Mouse (Mus musculus): ENCODE measurements around the gene Usp7. TPM values are rescaled to one million over a fixed set of nuclear protein-coding genes. Genes with fewer than 3 reads are reported as not detected.
A peak's percentile ranks its signal among the peaks of the same experiment; 100 is the strongest.

Gene Usp7
- polyA plus RNA-seq, 1 experiment from 2014 or later: 22.4 TPM

- no peaks in the 10 kb centered on the region for H3K27me3 ChIP-seq (ENCODE audit: control insufficient read depth, insufficient read depth, low read depth, low read length)
- H3K36me3 ChIP-seq (ENCODE audit: control insufficient read depth, insufficient read depth): peaks cover 27% of the 10 kb centered on the region
- no peak overlapping the region for H3K4me2 ChIP-seq (ENCODE audit: low read depth, low read length)
- 66% methylated on average over 4 of the region's 4 CpGs for whole genome bisulfite sequencing (ENCODE audit: insufficient replicate concordance)
- peak overlapping the region; percentile 96; the same call in 1 of the 2 replicates for H3K27ac ChIP-seq (ENCODE audit: low read length)
- H3K9ac ChIP-seq (ENCODE audit: low read depth, low read length): peak overlapping the region; percentile 40
- peaks cover 55% of the 10 kb centered on the region for H3K4me1 ChIP-seq (ENCODE audit: control insufficient read depth, low read depth, low read length)
- no peak overlapping the region for H3K4me3 ChIP-seq (ENCODE audit: low read depth, low read length)
- no peaks in the 10 kb centered on the region for H3K9me3 ChIP-seq (replicated peaks; ENCODE audit: control insufficient read depth, low read length)
- ATAC-seq (ENCODE audit: low read depth): no peak
Observed at GRCm38 (mm10) chr16:8685087-8685486, 107.0 kb downstream of the Usp7 start.

DNA sequence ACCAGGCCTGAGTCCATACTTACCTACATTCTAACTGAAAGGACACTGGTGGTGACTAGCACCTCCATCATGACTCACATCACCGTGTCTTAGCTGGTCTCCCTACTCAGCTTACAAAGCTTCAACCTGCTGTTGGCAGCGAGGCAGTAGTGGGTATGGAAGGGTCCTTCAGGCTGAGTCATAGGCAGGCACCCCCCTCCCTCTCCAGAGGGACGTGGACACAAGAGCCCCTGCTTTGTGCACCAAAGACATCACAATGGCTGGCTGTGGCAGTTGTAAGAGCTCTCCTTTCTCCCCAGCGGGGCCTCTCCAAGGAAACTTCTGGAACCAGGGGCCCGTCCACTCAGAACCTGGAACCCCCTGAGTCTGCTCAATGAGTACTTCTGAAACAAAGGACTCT is 111.6 kb downstream of the Usp7 start, which contains the start of gene Gm5767:
Gene Gm5767 (plus strand): TSS at position 301 of the 400 bp plus-strand sequence.
- peaks cover 6% of the 10 kb centered on the region; the same call in 1 of the 2 replicates for H3K36me3 ChIP-seq (ENCODE audit: control insufficient read depth, insufficient read depth)
- no peak within 1 kb of the TSS for H3K9ac ChIP-seq (ENCODE audit: low read depth, low read length)
- no peak within 1 kb of the TSS for H3K4me2 ChIP-seq (ENCODE audit: low read depth, low read length)
- no peak for ATAC-seq (ENCODE audit: low read depth)
- peaks cover 58% of the 10 kb centered on the region for H3K4me1 ChIP-seq (ENCODE audit: control insufficient read depth, low read depth, low read length)
- H3K27me3 ChIP-seq (ENCODE audit: control insufficient read depth, insufficient read depth, low read depth, low read length): no peaks in the 10 kb centered on the region
- H3K4me3 ChIP-seq (ENCODE audit: low read depth, low read length): no peak within 1 kb of the TSS
- H3K27ac ChIP-seq (ENCODE audit: low read length): peak within 1 kb of the TSS; percentile 46
- WGBS (ENCODE audit: insufficient replicate concordance): 78% methylated on average over 5 of the region's 5 CpGs
- H3K9me3 ChIP-seq (replicated peaks; ENCODE audit: control insufficient read depth, low read length): no peaks in the 10 kb centered on the region

GRCm38 (mm10) chr16:8679780-8680179 is 112.3 kb downstream of the Usp7 start:
- H3K4me2 ChIP-seq (ENCODE audit: low read depth, low read length): no peak overlapping the region
- WGBS (ENCODE audit: insufficient replicate concordance): 65% methylated on average over 3 of the region's 3 CpGs
- peak overlapping the region; percentile 46 for H3K27ac ChIP-seq (ENCODE audit: low read length)
- no peak overlapping the region for H3K4me3 ChIP-seq (ENCODE audit: low read depth, low read length)
- no peaks in the 10 kb centered on the region for H3K9me3 ChIP-seq (replicated peaks; ENCODE audit: control insufficient read depth, low read length)
- H3K9ac ChIP-seq (ENCODE audit: low read depth, low read length): no peak overlapping the region
- no peaks in the 10 kb centered on the region for H3K27me3 ChIP-seq (ENCODE audit: control insufficient read depth, insufficient read depth, low read depth, low read length)
- peaks cover 58% of the 10 kb centered on the region for H3K4me1 ChIP-seq (ENCODE audit: control insufficient read depth, low read depth, low read length)
- ATAC-seq (ENCODE audit: low read depth): no peak
- peaks cover 2% of the 10 kb centered on the region; the same call in 1 of the 2 replicates for H3K36me3 ChIP-seq (ENCODE audit: control insufficient read depth, insufficient read depth)

DNA sequence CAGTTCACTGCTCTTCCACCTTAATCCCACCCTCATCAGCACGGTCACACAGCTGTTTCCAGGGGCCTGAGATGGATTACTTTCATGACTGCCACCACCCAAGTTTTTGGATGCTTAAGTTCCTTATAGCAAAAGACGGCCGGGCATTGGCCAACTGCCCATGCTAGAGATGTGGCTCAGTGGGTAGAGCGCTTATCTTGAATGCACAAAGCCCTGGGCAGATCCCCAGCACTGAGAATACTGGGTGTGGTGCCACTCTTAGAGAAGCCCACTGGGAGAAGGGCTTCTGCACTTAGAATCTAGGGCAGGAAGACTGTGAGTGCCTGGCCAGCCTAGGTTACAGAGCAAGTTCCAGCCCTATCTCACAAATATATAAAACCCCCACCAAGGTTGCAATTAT is 113.4 kb downstream of the Usp7 start:
- H3K27ac ChIP-seq (ENCODE audit: low read length): peak overlapping the region; percentile 85
- H3K36me3 ChIP-seq (ENCODE audit: control insufficient read depth, insufficient read depth): no peaks in the 10 kb centered on the region; the same call in 1 of the 2 replicates
- 33% methylated on average over 4 of the region's 4 CpGs for WGBS (ENCODE audit: insufficient replicate concordance)
- H3K9ac ChIP-seq (ENCODE audit: low read depth, low read length): peak overlapping the region; percentile 46
- peak overlapping the region; percentile 34 for H3K4me2 ChIP-seq (ENCODE audit: low read depth, low read length)
- ATAC-seq (ENCODE audit: low read depth): peak; percentile 48
- no peaks in the 10 kb centered on the region for H3K27me3 ChIP-seq (ENCODE audit: control insufficient read depth, insufficient read depth, low read depth, low read length)
- no peak overlapping the region for H3K4me3 ChIP-seq (ENCODE audit: low read depth, low read length)
- no peaks in the 10 kb centered on the region for H3K9me3 ChIP-seq (replicated peaks; ENCODE audit: control insufficient read depth, low read length)
- H3K4me1 ChIP-seq (ENCODE audit: control insufficient read depth, low read depth, low read length): peaks cover 63% of the 10 kb centered on the region

DNA sequence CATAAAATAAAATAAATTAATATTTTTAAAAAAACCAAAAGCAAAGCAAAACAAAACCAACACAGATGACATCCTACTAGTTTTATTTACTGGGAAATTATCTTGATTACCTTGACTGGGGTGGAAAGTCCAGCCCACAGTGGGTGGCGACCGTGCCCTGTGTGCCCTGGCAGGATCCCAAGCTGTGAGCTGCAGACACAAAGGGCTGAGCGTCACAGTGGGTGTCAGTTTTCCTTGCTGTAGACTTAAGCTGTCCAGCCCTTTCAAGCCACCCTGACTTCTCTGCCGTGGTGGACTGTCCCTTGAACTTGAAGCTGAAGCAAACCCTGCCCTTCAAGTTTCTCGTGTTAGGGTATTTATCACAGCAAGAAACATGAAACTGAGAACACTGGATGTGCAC is 114.1 kb downstream of the Usp7 start:
- Histone ChIP-seq H3K4me3 (ENCODE audit: low read depth, low read length) (no peak overlapping the region), H3K9ac (ENCODE audit: low read depth, low read length) (peak overlapping the region; percentile 46), H3K9me3 (replicated peaks; ENCODE audit: control insufficient read depth, low read length) (no peaks in the 10 kb centered on the region), H3K4me1 (ENCODE audit: control insufficient read depth, low read depth, low read length) (peaks cover 70% of the 10 kb centered on the region), H3K36me3 (ENCODE audit: control insufficient read depth, insufficient read depth) (no peaks in the 10 kb centered on the region), H3K27ac (ENCODE audit: low read length) (peak overlapping the region; percentile 85), H3K27me3 (ENCODE audit: control insufficient read depth, insufficient read depth, low read depth, low read length) (no peaks in the 10 kb centered on the region), H3K4me2 (ENCODE audit: low read depth, low read length) (peak overlapping the region; percentile 34)
- 44% methylated on average over 5 of the region's 5 CpGs for WGBS (ENCODE audit: insufficient replicate concordance)
- peak; percentile 33 for ATAC-seq (ENCODE audit: low read depth)

GRCm38 (mm10) chr16:8676800-8677199 is 115.3 kb downstream of the Usp7 start:
- Histone ChIP-seq H3K27me3 (ENCODE audit: control insufficient read depth, insufficient read depth, low read depth, low read length) (no peaks in the 10 kb centered on the region), H3K27ac (ENCODE audit: low read length) (peak overlapping the region; percentile 98), H3K4me3 (ENCODE audit: low read depth, low read length) (no peak overlapping the region), H3K36me3 (ENCODE audit: control insufficient read depth, insufficient read depth) (no peaks in the 10 kb centered on the region), H3K4me2 (ENCODE audit: low read depth, low read length) (peak overlapping the region; percentile 72), H3K9me3 (replicated peaks; ENCODE audit: control insufficient read depth, low read length) (no peaks in the 10 kb centered on the region), H3K4me1 (ENCODE audit: control insufficient read depth, low read depth, low read length) (peaks cover 76% of the 10 kb centered on the region), H3K9ac (ENCODE audit: low read depth, low read length) (peak overlapping the region; percentile 58)
- WGBS (ENCODE audit: insufficient replicate concordance): 50% methylated on average over 4 of the region's 4 CpGs
- ATAC-seq (ENCODE audit: low read depth): peak; percentile 9; the same call in 1 of the 2 replicates

GRCm38 (mm10) chr16:8676228-8676627 is 115.9 kb downstream of the Usp7 start:
- Histone ChIP-seq H3K4me1 (ENCODE audit: control insufficient read depth, low read depth, low read length) (peaks cover 76% of the 10 kb centered on the region), H3K4me2 (ENCODE audit: low read depth, low read length) (peak overlapping the region; percentile 72), H3K9me3 (replicated peaks; ENCODE audit: control insufficient read depth, low read length) (no peaks in the 10 kb centered on the region), H3K9ac (ENCODE audit: low read depth, low read length) (peak overlapping the region; percentile 58), H3K27ac (ENCODE audit: low read length) (peak overlapping the region; percentile 98), H3K36me3 (ENCODE audit: control insufficient read depth, insufficient read depth) (no peaks in the 10 kb centered on the region), H3K27me3 (ENCODE audit: control insufficient read depth, insufficient read depth, low read depth, low read length) (no peaks in the 10 kb centered on the region), H3K4me3 (ENCODE audit: low read depth, low read length) (peak overlapping the region; percentile 41)
- peak; percentile 59 for ATAC-seq (ENCODE audit: low read depth)
- 23% methylated on average over 2 of the region's 2 CpGs for WGBS (ENCODE audit: insufficient replicate concordance)

GRCm38 (mm10) chr16:8675559-8675958 is 116.5 kb downstream of the Usp7 start:
- WGBS (ENCODE audit: insufficient replicate concordance): 34% methylated on average over 8 of the region's 8 CpGs
- Histone ChIP-seq H3K27ac (ENCODE audit: low read length) (peak overlapping the region; percentile 98), H3K27me3 (ENCODE audit: control insufficient read depth, insufficient read depth, low read depth, low read length) (no peaks in the 10 kb centered on the region), H3K9me3 (replicated peaks; ENCODE audit: control insufficient read depth, low read length) (no peaks in the 10 kb centered on the region), H3K4me1 (ENCODE audit: control insufficient read depth, low read depth, low read length) (peaks cover 78% of the 10 kb centered on the region), H3K36me3 (ENCODE audit: control insufficient read depth, insufficient read depth) (no peaks in the 10 kb centered on the region), H3K4me2 (ENCODE audit: low read depth, low read length) (peak overlapping the region; percentile 72), H3K9ac (ENCODE audit: low read depth, low read length) (peak overlapping the region; percentile 58), H3K4me3 (ENCODE audit: low read depth, low read length) (peak overlapping the region; percentile 41)
- ATAC-seq (ENCODE audit: low read depth): peak; percentile 33

GRCm38 (mm10) chr16:8674165-8674564 is 117.9 kb downstream of the Usp7 start:
- ATAC-seq (ENCODE audit: low read depth): no peak
- no peaks in the 10 kb centered on the region for H3K9me3 ChIP-seq (replicated peaks; ENCODE audit: control insufficient read depth, low read length)
- peaks cover 82% of the 10 kb centered on the region for H3K4me1 ChIP-seq (ENCODE audit: control insufficient read depth, low read depth, low read length)
- peak overlapping the region; percentile 30 for H3K27ac ChIP-seq (ENCODE audit: low read length)
- H3K4me3 ChIP-seq (ENCODE audit: low read depth, low read length): peak overlapping the region; percentile 7; the same call in 1 of the 2 replicates
- peak overlapping the region; percentile 35 for H3K4me2 ChIP-seq (ENCODE audit: low read depth, low read length)
- WGBS (ENCODE audit: insufficient replicate concordance): 2% methylated on average over 8 of the region's 8 CpGs
- no peaks in the 10 kb centered on the region; the same call in 1 of the 2 replicates for H3K36me3 ChIP-seq (ENCODE audit: control insufficient read depth, insufficient read depth)
- 0 out of 2 replicates have a peak overlapping the region, but pooled peaks have one; percentile 10 for H3K9ac ChIP-seq (ENCODE audit: low read depth, low read length)
- H3K27me3 ChIP-seq (ENCODE audit: control insufficient read depth, insufficient read depth, low read depth, low read length): no peaks in the 10 kb centered on the region
